ENCODE assay signal across 22 mouse cellular contexts in the genomic region with DNA sequence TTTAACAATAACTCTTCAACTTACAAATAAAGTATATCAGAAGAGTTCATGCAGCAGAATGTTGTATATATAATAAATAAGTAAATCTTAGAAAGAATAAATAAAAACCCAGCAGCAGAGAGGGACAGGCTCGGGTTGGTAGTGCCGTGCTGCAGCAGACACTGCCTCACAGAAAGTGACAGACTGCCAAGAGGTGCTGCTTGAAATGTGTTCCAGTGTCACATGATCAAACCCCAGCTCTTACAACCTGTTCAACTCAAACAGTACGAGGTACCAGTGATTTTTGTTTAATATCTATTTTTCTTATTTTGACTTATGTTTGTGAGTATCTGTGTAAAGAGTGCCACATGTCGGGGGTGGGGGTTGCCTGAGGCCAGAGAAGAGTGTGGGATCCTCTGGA.
"Had no signal": no experiment of that assay in that cellular context is flagged by ENCODE, and none has a peak within 500 bp of the region (broad histone marks: within the 10 kb centered on the region; RNA-seq: fewer than 3 reads in every experiment).

No protein-coding gene starts in this region.

- H3K27me3 ChIP-seq: lung, embryonic 15.5 days; midbrain, embryonic 12.5 days; midbrain, embryonic 15.5 days; neural tube, embryonic 12.5 days; neural tube, embryonic 15.5 days had no signal

- ATAC-seq: midbrain, embryonic 15.5 days had no signal

- H3K9ac ChIP-seq: liver, embryonic 14.5 days; lung, embryonic 15.5 days; midbrain, embryonic 12.5 days; midbrain, embryonic 15.5 days; neural tube, embryonic 12.5 days; neural tube, embryonic 15.5 days had no signal

- H3K4me1 ChIP-seq: midbrain, embryonic 12.5 days; midbrain, embryonic 15.5 days; neural tube, embryonic 12.5 days; neural tube, embryonic 15.5 days had no signal

- H3K4me3 ChIP-seq: layer of hippocampus, adult 2 months; left cerebral cortex, adult 2 months; lung, embryonic 15.5 days; midbrain, embryonic 12.5 days; midbrain, embryonic 15.5 days; neural tube, embryonic 12.5 days; neural tube, embryonic 15.5 days had no signal

- H3K36me3 ChIP-seq: lung, embryonic 15.5 days; midbrain, embryonic 15.5 days; neural tube, embryonic 15.5 days had no signal

- H3K27ac ChIP-seq: kidney, postnatal 0 days; left cerebral cortex, adult 2 months; liver, embryonic 14.5 days; lung, embryonic 15.5 days; macrophage; midbrain, embryonic 12.5 days; midbrain, embryonic 15.5 days; neural tube, embryonic 12.5 days; neural tube, embryonic 15.5 days; stomach, postnatal 0 days had no signal

- H3K9me3 ChIP-seq: lung, embryonic 15.5 days; midbrain, embryonic 12.5 days; midbrain, embryonic 15.5 days; neural tube, embryonic 12.5 days; neural tube, embryonic 15.5 days had no signal

- H3K4me2 ChIP-seq: liver, embryonic 11.5 days; lung, embryonic 15.5 days; midbrain, embryonic 12.5 days; midbrain, embryonic 15.5 days; neural tube, embryonic 12.5 days; neural tube, embryonic 15.5 days had no signal

- DNase-seq: kidney, postnatal 25 days; layer of hippocampus, adult 9-11 months; layer of hippocampus, postnatal 36 days; lung, adult 18-20 months; right cerebral cortex, adult 18-20 months; right cerebral cortex, postnatal 14 days; right cerebral cortex, postnatal 4 days; thymus, adult 2 months; thymus, postnatal 14 days; thymus, postnatal 4 days had no signal
